Mouse (Mus musculus) urinary bladder, adult 18-20 months (tissue): ENCODE data around the gene Atp5b.

Experiments used
- DNase-seq, 2 experiments: peaks; one replicate each; pipeline ENCODE4 v3.0.0; 2022; ENCODE audit warnings: low spot score in 2 of 2, mixed read lengths in 2 of 2

Gene Atp5b

GRCm38 (mm10) chr10:128096693-128097586 lies 13.9 kb downstream of the Atp5b start:
- peak; percentile 69 for DNase-seq

GRCm38 (mm10) chr10:128097587-128097971 lies 14.5 kb downstream of the Atp5b start:
- peak in 1 of 2 experiments; percentile 34 for DNase-seq

- no peak for DNase-seq
These were observed 27.2 kb downstream of the Atp5b start for GRCm38 (mm10) chr10:128110103-128110761.

GRCm38 (mm10) chr10:128111227-128111626 lies 28.2 kb downstream of the Atp5b start:
- DNase-seq, result no peak

GRCm38 (mm10) chr10:128123833-128124232 lies 40.8 kb downstream of the Atp5b start:
- DNase-seq, result no peak

GRCm38 (mm10) chr10:128124831-128125230 lies 41.8 kb downstream of the Atp5b start:
- DNase-seq, result no peak

- no peak for DNase-seq
These were observed 42.9 kb downstream of the Atp5b start for GRCm38 (mm10) chr10:128125951-128126350.

- no peak for DNase-seq
These were observed 44.4 kb downstream of the Atp5b start for GRCm38 (mm10) chr10:128127497-128127896.

- DNase-seq, result no peak
These were observed 45.1 kb downstream of the Atp5b start for GRCm38 (mm10) chr10:128128143-128128542.

GRCm38 (mm10) chr10:128131297-128131696 lies 48.2 kb downstream of the Atp5b start:
- DNase-seq, result no peak

- DNase-seq, result no peak
These were observed 48.7 kb downstream of the Atp5b start for GRCm38 (mm10) chr10:128131812-128132211.

GRCm38 (mm10) chr10:128133650-128134332 lies 50.7 kb downstream of the Atp5b start:
- no peak for DNase-seq

- no peak for DNase-seq
These were observed 52.3 kb downstream of the Atp5b start for GRCm38 (mm10) chr10:128135374-128135773.
